Mouse (Mus musculus): ENCODE data around the gene Smyd3.

Smyd3 gene

GRCm38 (mm10) chr1:179517713-179518465 lies at the start of gene Smyd3:
Gene Smyd3 (minus strand): TSS chr1:179518041.
- DNase-seq, result peak; percentile 82

DNA sequence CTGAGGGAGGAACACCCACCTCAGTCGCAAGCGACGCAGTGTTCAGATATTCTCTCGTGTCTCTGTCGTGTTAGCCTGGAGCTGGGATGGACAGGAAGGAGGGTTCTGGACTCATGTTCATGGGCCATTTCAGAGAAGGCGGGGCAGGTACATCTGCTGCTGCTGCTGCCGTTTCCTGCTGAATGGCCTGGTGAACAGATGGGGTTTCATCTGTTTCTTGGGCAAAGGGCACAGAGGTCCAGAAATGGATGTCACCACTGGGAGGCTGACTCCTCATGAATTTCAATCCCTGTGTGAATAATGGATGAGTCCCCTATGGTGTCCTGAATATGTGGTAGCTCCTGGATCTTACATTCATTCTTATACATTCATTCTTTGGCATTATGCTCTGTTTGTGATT lies 49.7 kb upstream of the Smyd3 start:
- DNase-seq, result no peak

DNA sequence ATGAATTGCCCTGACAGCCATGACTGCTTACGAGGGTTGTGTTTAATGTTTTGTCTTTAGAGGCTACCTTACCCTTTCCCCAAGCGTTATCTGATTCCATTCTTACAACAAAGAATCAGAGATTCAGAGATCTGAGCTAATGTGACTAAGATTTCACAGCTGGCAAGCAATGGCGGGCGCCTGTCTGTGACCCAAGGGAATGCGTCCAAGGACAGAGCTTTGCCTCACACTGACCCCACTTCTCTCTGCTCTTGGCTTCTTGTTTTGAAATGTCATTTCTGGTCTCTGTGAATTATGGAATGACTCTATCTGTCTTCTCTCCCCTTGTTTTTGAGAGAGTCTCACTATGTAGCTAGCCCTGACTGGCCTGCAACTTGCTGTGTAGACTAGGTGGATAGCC lies 46.1 kb upstream of the Smyd3 start:
- DNase-seq, result no peak

GRCm38 (mm10) chr1:179563211-179563610 lies 45.4 kb upstream of the Smyd3 start:
- no peak for DNase-seq

DNA sequence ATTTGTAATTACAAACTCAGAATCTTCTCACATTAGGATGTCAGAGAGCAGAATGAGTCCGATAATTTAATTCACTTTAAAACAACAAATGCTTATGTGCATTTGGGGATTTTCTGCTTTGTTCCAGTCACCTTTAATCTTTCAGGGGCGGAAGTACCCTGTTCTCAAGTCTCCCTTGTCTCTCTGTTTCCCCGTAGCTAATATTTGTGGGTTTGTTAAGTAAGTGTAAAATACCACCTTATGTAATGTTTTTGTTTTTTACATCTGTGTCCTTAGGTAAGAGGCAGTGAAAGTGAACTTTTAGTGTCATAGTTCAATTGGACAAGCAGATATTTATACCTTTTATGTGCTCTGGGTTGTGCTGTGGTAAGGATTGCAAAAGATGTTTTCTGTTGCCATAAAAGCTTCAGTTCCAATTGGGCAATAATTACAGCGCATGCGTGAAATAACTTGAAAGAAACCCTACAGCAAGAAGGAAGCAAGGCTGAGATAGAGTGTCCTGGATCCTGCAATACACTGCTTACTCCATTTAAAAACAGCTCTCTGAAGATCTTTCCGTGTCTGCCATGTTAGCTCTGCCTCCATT lies 43.1 kb upstream of the Smyd3 start:
- no peak for DNase-seq

DNA sequence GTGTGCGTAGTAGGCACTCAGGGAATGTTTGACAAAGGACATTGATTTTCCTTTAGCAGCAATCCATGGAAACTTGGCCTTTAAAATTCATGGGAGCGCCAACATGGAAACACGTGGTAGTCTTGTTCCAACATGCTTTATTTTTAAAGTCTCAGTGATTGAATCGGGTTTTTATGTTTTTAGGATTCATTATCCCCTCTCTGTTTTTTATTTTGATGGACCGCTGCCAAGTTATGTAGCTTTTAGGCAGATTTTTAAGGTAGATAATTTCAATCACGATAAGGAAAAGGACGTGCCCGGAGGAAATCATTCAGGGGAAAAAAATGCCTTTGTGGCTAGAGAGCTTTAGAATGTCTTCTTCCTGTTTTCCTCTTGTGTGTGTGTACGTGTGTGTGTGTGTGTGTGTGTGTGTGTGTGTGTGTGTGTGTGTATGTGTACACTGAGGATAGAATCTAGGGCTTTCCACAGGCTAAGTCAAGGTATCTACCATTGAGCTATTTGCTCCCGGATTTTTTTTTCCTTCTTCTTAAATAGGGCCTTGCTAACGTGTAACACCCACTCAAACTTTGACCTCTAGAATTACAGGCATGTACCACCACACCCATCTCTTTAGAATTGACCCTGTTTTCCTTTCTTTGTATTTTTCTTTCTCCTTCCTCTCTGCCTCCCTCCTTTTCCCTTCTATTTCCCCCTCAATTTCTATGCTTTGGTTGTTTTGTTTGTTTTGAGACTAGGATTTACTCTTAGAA lies 41.8 kb upstream of the Smyd3 start:
- no peak for DNase-seq

GRCm38 (mm10) chr1:179556921-179557320 lies 39.1 kb upstream of the Smyd3 start:
- no peak for DNase-seq

GRCm38 (mm10) chr1:179553949-179554347 lies 36.1 kb upstream of the Smyd3 start:
- DNase-seq, result no peak

DNA sequence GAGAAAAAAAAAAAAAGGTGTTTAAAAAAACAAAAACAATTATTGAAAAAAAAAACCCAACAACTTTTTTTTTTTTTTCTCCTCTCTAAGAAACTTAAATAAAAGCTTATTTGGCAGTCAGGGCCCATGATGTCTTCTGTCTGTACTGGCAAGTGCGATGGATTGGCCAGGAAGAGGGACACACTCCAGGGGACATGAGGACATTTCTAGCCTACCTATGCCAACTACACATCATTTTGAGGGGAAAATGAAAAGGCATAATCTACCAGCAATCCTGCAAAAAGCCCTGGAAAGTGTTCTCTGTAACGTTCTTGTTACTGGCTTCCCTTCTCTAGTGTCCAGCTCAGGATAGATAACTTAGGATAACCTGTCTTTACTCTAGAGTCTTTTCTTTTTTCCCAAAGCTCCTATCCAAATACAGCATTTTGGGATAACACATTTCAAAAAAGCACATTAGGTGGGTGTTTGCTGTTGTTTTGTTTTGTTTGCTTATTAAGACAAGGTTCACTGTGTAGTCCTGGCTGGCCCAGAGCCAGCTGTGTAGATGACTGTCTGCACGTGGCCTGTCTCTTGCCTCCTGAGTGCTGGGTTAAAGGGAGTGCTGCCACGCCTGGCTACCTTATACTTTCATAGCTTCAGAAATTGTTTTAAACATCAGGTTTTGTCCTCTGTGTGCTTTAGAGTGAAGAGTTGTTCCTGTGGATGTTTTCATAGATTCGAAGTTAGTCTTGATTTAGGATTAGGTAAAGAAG lies 35.5 kb upstream of the Smyd3 start:
- no peak for DNase-seq

DNA sequence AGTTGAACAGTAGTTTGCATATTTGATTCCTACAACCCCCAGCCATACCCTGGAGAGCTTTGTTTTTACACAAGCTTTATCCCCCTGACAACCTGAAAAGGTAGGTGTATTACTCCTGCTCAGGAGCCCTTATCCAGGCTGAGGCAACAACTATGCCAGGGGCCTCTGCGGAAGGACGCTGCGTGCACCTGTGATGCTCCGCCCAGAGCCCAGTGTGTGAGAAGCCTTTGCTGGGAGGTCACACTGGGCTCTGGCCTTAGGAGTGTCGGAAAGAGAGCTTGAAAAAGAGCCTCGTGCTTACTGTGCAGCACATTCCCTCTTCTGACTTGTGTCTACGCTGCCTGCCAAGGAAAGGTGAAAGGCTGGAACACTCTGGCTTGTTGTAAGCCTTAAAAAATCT lies 34.9 kb upstream of the Smyd3 start:
- no peak for DNase-seq

- no peak for DNase-seq
These were observed 34.1 kb upstream of the Smyd3 start for GRCm38 (mm10) chr1:179551921-179552320.

GRCm38 (mm10) chr1:179551336-179551735 lies 33.5 kb upstream of the Smyd3 start:
- DNase-seq, result no peak

DNA sequence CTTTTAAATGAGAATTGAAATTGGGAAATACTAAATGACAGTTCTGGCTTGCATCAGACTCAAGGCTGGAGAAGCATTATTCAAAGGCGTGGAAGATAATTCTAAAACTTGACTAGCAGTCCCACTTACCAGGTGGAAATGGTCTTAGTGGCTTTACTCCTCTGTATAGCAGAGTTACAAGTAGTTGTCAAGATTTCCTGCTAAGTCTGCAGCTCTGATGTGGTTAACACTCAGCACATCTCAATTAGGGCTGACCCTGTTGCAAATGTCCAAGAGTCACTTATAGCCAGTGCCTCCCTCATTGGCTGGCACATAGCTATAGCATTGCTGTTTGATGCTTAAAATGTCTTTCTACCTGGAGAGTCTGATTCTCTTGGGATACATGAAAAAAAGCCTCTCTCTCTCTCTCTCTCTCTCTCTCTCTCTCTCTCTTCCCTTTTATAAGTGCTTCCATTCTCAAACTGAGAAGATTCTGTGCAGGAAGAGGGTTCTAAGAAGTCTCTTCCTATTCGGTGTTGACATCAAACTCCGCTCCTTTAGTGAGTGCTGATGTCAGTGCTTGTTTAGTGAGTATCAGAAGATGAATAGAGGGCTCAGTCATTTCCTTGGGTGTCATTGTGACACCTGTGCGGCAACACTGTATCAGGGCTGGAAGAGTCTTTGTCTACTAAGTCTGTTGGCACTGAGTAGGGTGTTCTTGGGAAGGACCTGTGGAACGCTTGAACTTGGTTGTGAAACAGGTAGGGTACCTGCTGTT lies 31.3 kb upstream of the Smyd3 start:
- no peak for DNase-seq

DNA sequence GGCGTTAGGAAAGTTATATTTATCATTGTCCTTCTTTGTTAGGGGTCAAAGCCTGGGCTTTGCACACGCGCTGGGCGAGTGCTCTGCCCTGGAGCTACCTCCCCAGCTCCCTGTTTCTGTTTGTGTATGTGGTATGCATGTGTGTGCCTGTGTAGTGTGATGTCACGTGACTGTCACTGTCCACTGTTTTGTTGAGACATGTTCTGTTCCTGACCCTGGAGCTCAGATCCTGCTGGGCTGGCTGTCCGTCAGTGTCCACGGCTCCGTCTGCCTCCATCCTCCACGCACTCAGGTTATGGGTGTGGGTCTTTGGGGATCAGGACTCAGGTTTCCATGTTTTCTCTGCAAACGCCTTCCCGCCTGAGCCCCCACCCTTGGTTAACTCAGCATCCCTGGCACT lies 30.4 kb upstream of the Smyd3 start:
- no peak for DNase-seq

- no peak for DNase-seq
These were observed 29.3 kb upstream of the Smyd3 start for GRCm38 (mm10) chr1:179547176-179547575.

GRCm38 (mm10) chr1:179546551-179546917 lies 28.7 kb upstream of the Smyd3 start:
- peak; percentile 68 for DNase-seq

DNA sequence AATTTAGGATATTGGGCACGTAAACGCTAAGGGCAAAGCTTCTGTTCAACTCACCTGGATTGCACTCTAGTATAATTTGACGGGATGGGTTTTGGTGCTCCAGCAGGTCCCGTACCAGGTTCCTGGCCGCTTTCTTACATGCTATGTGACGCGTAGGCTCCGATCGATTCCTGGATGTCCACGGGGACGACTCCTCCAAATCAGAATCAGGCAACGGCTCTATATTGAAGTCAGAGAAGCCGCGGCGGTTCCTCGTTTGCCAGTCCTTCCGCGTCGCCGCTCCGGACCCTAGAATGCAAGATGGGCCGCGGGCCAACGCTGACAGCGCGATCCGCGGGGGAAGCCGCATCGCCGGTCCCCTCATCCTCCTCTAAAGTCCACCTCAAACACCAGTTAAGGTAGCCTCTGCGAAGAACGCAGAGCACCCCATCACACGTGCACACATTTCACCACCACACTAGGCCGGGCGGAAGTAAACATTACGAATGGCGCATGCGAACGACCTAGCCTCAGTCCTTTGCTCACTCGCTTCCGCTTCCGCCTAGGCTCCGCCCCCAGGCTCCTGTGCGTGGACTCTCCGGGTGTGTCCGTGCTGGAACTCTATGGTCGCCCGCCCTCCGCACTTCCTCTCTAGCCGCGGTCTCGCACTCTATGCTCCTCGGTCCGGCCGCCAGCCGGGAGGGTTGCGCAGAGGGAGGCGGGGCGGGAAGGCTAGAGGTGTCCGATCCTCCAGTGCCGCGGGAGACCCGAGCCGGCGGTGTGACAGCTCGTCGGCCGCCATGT lies 28.1 kb upstream of the Smyd3 start, which contains the start of the genes Tfb2m and Cnst:
Gene Tfb2m (minus strand): TSS at position 500 of the 783 bp plus-strand sequence.
Gene Cnst (plus strand): TSS at position 603 of the 783 bp plus-strand sequence.
- peak; percentile 92 for DNase-seq

- no peak for DNase-seq
These were observed 23.7 kb upstream of the Smyd3 start for GRCm38 (mm10) chr1:179541502-179541901.

DNA sequence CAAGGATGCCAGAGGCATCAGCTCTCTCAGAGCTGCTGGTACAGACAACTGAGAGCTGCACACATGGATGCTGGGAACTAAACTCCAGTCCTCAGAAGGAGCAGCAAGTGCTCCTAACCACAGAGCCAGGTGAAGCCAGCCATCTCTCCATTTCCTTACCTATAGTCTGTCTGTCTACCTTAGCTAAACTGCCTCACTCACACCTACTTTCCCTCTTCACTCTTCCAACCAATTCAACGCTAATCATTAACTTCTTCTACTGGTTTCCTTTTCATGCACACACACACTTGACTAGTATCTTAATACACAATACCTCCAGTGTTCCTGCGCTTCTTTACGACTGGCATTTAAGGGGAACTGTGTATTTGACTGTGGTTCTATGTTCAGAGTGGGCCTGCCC lies 22.0 kb upstream of the Smyd3 start:
- DNase-seq, result no peak

- DNase-seq, result no peak
These were observed 21.2 kb upstream of the Smyd3 start for GRCm38 (mm10) chr1:179539054-179539453.

- no peak for DNase-seq
These were observed 2.1 kb upstream of the Smyd3 start for GRCm38 (mm10) chr1:179519901-179520300.
